Mouse (Mus musculus) limb, embryonic 13.5 days (tissue): ENCODE results near the gene Arl15. TPM values are rescaled to one million over a fixed set of nuclear protein-coding genes. Genes with fewer than 3 reads are reported as not detected.

Source experiments
- ATAC-seq: fragments of 200-750 bp; cut with Nextera tagmentation; 2 replicates; pipeline ENCODE4 v1.8.0; 2017; ENCODE audit warnings: low read depth, moderate number of reproducible peaks, moderate TSS enrichment; ENCODE audit not compliant: low FRiP score
- H3K27ac ChIP-seq: fragments of 300-500 bp; sonication (generic); 2 replicates; pipeline ENCODE4 v1.5.1; 2015; ENCODE audit warnings: inconsistent platforms, mild to moderate bottlenecking, moderate library complexity
- H3K27me3 ChIP-seq: fragments of 300-500 bp; sonication (generic); 2 replicates; pipeline ENCODE4 v1.6.1; 2015; ENCODE audit warnings: mild to moderate bottlenecking, inconsistent platforms
- H3K36me3 ChIP-seq: fragments of 300-500 bp; sonication (generic); 2 replicates; pipeline ENCODE4 v1.6.1; 2015; ENCODE audit warnings: inconsistent platforms, mild to moderate bottlenecking, moderate library complexity
- H3K4me1 ChIP-seq: fragments of 300-500 bp; sonication (generic); 2 replicates; pipeline ENCODE4 v1.6.1; 2015; ENCODE audit warnings: inconsistent platforms
- H3K4me2 ChIP-seq: fragments of 300-500 bp; sonication (generic); replicated peaks from 2 replicates; pipeline ENCODE4 v1.6.1; 2015; ENCODE audit warnings: inconsistent platforms, mild to moderate bottlenecking, moderate library complexity
- H3K4me3 ChIP-seq: fragments of 300-500 bp; sonication (generic); 2 replicates; pipeline ENCODE4 v1.5.1; 2015; ENCODE audit warnings: moderate library complexity, mild to moderate bottlenecking, inconsistent platforms
- H3K9ac ChIP-seq: fragments of 300-500 bp; sonication (generic); 2 replicates; pipeline ENCODE4 v1.6.1; 2015; ENCODE audit warnings: mild to moderate bottlenecking, inconsistent platforms
- H3K9me3 ChIP-seq: fragments of 300-500 bp; sonication (generic); 2 replicates; pipeline ENCODE4 v1.6.1; 2016; ENCODE audit warnings: inconsistent platforms
- whole genome bisulfite sequencing: fragments of 180-500 bp; shearing (Covaris S2); methylation state at CpG from one replicate; pipeline ENCODE4 v1.1.7; 2015; 5-methylcytosine and 5-hydroxymethylcytosine counted together
- polyA plus RNA-seq: library from polyadenylated mRNA; unstranded; fragments of >200 nt; fragmentation: Nextera tagmentation; extraction: Ambion mirVana; gene quantifications from 2 replicates; pipeline ENCODE4 v1.2.1, GENCODE M21; 2015

Arl15 gene
- polyA plus RNA-seq, result 14.2 and 15.8 TPM in 2 replicates

- no peaks in the 10 kb centered on the region for H3K27me3 ChIP-seq
- peak within 1 kb of the TSS; percentile 83 for H3K4me2 ChIP-seq
- H3K9ac ChIP-seq, result peak within 1 kb of the TSS; percentile 92
- peak; percentile 97 for ATAC-seq
- H3K9me3 ChIP-seq, result no peaks in the 10 kb centered on the region
- peaks cover 22% of the 10 kb centered on the region for H3K4me1 ChIP-seq
- H3K36me3 ChIP-seq, result peaks cover 1% of the 10 kb centered on the region; the same call in 1 of the 2 replicates
- peak within 1 kb of the TSS; percentile 78 for H3K4me3 ChIP-seq
- WGBS, result 1% methylated on average over 49 of the region's 49 CpGs
- H3K27ac ChIP-seq, result peak within 1 kb of the TSS; percentile 90
Observed at GRCm38 (mm10) chr13:113794039-113794704, at the start of gene Arl15. Gene Arl15, plus strand, starts transcription at chr13:113794505.

GRCm38 (mm10) chr13:113745301-113745700 lies 49.0 kb upstream of the Arl15 start:
- WGBS, result 56% methylated on average over 2 of the region's 2 CpGs
- no peak for ATAC-seq
- H3K9me3 ChIP-seq, result 0 out of 2 replicates have a peak, but pooled peaks cover 4% of the 10 kb centered on the region

GRCm38 (mm10) chr13:113750766-113751165 lies 43.5 kb upstream of the Arl15 start:
- no peaks in the 10 kb centered on the region for H3K4me1 ChIP-seq
- H3K4me3 ChIP-seq, result no peak overlapping the region
- WGBS, result 73% methylated on average over 5 of the region's 5 CpGs
- H3K4me2 ChIP-seq, result no peak overlapping the region
- H3K36me3 ChIP-seq, result no peaks in the 10 kb centered on the region
- no peak overlapping the region for H3K27ac ChIP-seq
- no peaks in the 10 kb centered on the region for H3K9me3 ChIP-seq
- no peak for ATAC-seq
- H3K27me3 ChIP-seq, result no peaks in the 10 kb centered on the region
- H3K9ac ChIP-seq, result no peak overlapping the region

More at GRCm38 (mm10) chr13:113745301-113745700, 49.0 kb upstream of the Arl15 start:
- Histone ChIP-seq H3K36me3 (no peaks in the 10 kb centered on the region), H3K27ac (no peak overlapping the region), H3K4me1 (peaks cover 3% of the 10 kb centered on the region; the same call in 1 of the 2 replicates), H3K9ac (no peak overlapping the region), H3K4me3 (no peak overlapping the region), H3K4me2 (no peak overlapping the region), H3K27me3 (no peaks in the 10 kb centered on the region)

GRCm38 (mm10) chr13:113754731-113755689 lies 39.3 kb upstream of the Arl15 start:
- H3K4me1 ChIP-seq, result 0 out of 2 replicates have a peak, but pooled peaks cover 4% of the 10 kb centered on the region
- H3K27ac ChIP-seq, result no peak overlapping the region
- no peaks in the 10 kb centered on the region for H3K36me3 ChIP-seq
- no peak overlapping the region for H3K4me2 ChIP-seq
- WGBS, result 43% methylated on average over 9 of the region's 9 CpGs
- ATAC-seq, result no peak
- H3K4me3 ChIP-seq, result no peak overlapping the region
- no peak overlapping the region for H3K9ac ChIP-seq
- no peaks in the 10 kb centered on the region for H3K9me3 ChIP-seq
- no peaks in the 10 kb centered on the region for H3K27me3 ChIP-seq

GRCm38 (mm10) chr13:113755779-113756178 lies 38.5 kb upstream of the Arl15 start:
- no peaks in the 10 kb centered on the region for H3K27me3 ChIP-seq
- no peak overlapping the region for H3K9ac ChIP-seq
- H3K4me1 ChIP-seq, result 0 out of 2 replicates have a peak, but pooled peaks cover 4% of the 10 kb centered on the region
- WGBS, result 34% methylated on average over 6 of the region's 6 CpGs
- no peak for ATAC-seq
- no peak overlapping the region for H3K4me2 ChIP-seq
- no peak overlapping the region for H3K27ac ChIP-seq
- no peaks in the 10 kb centered on the region for H3K36me3 ChIP-seq
- no peak overlapping the region for H3K4me3 ChIP-seq
- H3K9me3 ChIP-seq, result no peaks in the 10 kb centered on the region

- Histone ChIP-seq H3K4me3 (no peak overlapping the region), H3K4me1 (peaks cover 6% of the 10 kb centered on the region; the same call in 1 of the 2 replicates), H3K9ac (no peak overlapping the region), H3K9me3 (no peaks in the 10 kb centered on the region), H3K27me3 (no peaks in the 10 kb centered on the region), H3K36me3 (no peaks in the 10 kb centered on the region), H3K27ac (no peak overlapping the region), H3K4me2 (no peak overlapping the region)
- no peak for ATAC-seq
- WGBS, result 92% methylated on average over 11 of the region's 11 CpGs
Observed at GRCm38 (mm10) chr13:113761717-113762116, 32.6 kb upstream of the Arl15 start.

- 87% methylated on average over 14 of the region's 14 CpGs for WGBS
- no peaks in the 10 kb centered on the region for H3K9me3 ChIP-seq
- H3K27ac ChIP-seq, result no peak overlapping the region
- no peak for ATAC-seq
- peaks cover 6% of the 10 kb centered on the region; the same call in 1 of the 2 replicates for H3K4me1 ChIP-seq
- no peaks in the 10 kb centered on the region for H3K36me3 ChIP-seq
- H3K27me3 ChIP-seq, result no peaks in the 10 kb centered on the region
- H3K4me3 ChIP-seq, result no peak overlapping the region
- no peak overlapping the region for H3K4me2 ChIP-seq
- no peak overlapping the region for H3K9ac ChIP-seq
Observed at GRCm38 (mm10) chr13:113762766-113763516, 31.4 kb upstream of the Arl15 start.

- H3K9ac ChIP-seq, result no peak overlapping the region
- no peaks in the 10 kb centered on the region for H3K36me3 ChIP-seq
- H3K27ac ChIP-seq, result no peak overlapping the region
- H3K4me2 ChIP-seq, result no peak overlapping the region
- no peaks in the 10 kb centered on the region for H3K9me3 ChIP-seq
- no peak overlapping the region for H3K4me3 ChIP-seq
- peaks cover 2% of the 10 kb centered on the region; the same call in 1 of the 2 replicates for H3K4me1 ChIP-seq
- H3K27me3 ChIP-seq, result no peaks in the 10 kb centered on the region
- WGBS, result 20% methylated on average over 3 of the region's 3 CpGs
- no peak for ATAC-seq
Observed at GRCm38 (mm10) chr13:113765411-113765810, 28.9 kb upstream of the Arl15 start.

GRCm38 (mm10) chr13:113769829-113770228 lies 24.5 kb upstream of the Arl15 start:
- Histone ChIP-seq H3K4me2 (no peak overlapping the region), H3K4me3 (no peak overlapping the region), H3K9me3 (no peaks in the 10 kb centered on the region), H3K27ac (no peak overlapping the region), H3K27me3 (no peaks in the 10 kb centered on the region), H3K4me1 (peaks cover 10% of the 10 kb centered on the region), H3K9ac (no peak overlapping the region), H3K36me3 (no peaks in the 10 kb centered on the region)
- WGBS, result 88% methylated on average over 3 of the region's 3 CpGs
- no peak for ATAC-seq

GRCm38 (mm10) chr13:113770340-113770739 lies 24.0 kb upstream of the Arl15 start:
- WGBS, result 89% methylated on average over 5 of the region's 5 CpGs
- no peak overlapping the region for H3K9ac ChIP-seq
- H3K4me3 ChIP-seq, result no peak overlapping the region
- H3K4me1 ChIP-seq, result peaks cover 14% of the 10 kb centered on the region
- H3K27me3 ChIP-seq, result no peaks in the 10 kb centered on the region
- H3K36me3 ChIP-seq, result no peaks in the 10 kb centered on the region
- no peak overlapping the region for H3K27ac ChIP-seq
- no peak overlapping the region for H3K4me2 ChIP-seq
- H3K9me3 ChIP-seq, result no peaks in the 10 kb centered on the region
- no peak for ATAC-seq

- ATAC-seq, result no peak
- no peak overlapping the region for H3K27ac ChIP-seq
- H3K4me3 ChIP-seq, result no peak overlapping the region
- H3K4me2 ChIP-seq, result no peak overlapping the region
- H3K9ac ChIP-seq, result no peak overlapping the region
- 29% methylated on average over 1 of the region's 1 CpGs for WGBS
- peaks cover 22% of the 10 kb centered on the region for H3K4me1 ChIP-seq
- H3K27me3 ChIP-seq, result no peaks in the 10 kb centered on the region
- H3K9me3 ChIP-seq, result no peaks in the 10 kb centered on the region
- H3K36me3 ChIP-seq, result no peaks in the 10 kb centered on the region
Observed at GRCm38 (mm10) chr13:113771340-113771739, 23.0 kb upstream of the Arl15 start.
